Mouse (Mus musculus) layer of hippocampus, postnatal 10 days (tissue): ENCODE results near the gene Gm49354. TPM values are rescaled to one million over a fixed set of nuclear protein-coding genes. Genes with fewer than 3 reads are reported as not detected.
"Not testable (repeated sequence)": the region's sequence is repeated elsewhere in the genome, so short reads cannot be mapped to it uniquely, and the experiment has no call there.

Experiments
- DNase-seq, 2 experiments: peaks; one replicate each; pipeline ENCODE4 v3.0.0; 2021; ENCODE audit warnings: low spot score in 2 of 2
- total RNA-seq, 2 experiments: library from RNA; stranded (reverse); gene quantifications; 2 replicates each; pipeline ENCODE4 v1.2.3; 2021

The Gm49354 gene
- total RNA-seq, 2 experiments from 2014 or later = not detected

- DNase-seq = no peak
Observed at GRCm38 (mm10) chr13:59713710-59714109, 68.3 kb downstream of the Gm49354 start.

DNA sequence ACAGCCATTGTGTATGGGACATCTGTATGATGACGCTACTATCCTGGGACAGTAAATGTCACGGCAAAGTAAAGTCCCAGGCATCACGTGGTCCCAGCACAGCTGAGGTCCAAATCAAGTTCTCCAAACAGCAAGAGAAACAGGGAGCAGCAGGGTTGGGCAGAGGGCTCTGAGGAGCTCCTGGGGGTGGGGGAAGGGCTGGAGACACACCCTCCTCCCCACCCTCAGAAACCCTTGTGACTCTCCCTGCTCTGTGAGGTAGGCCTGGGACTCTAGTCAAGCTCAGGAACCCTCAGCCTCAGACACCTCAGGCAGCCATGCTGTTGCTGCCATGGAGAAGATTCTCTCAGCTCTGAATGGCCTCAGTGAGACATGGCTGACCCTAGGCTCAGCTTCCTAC lies 70.1 kb downstream of the Gm49354 start, which contains the start of gene Spata31d1b:
Gene Spata31d1b (plus strand): TSS at position 301 of the 400 bp plus-strand sequence.
- not testable (repeated sequence) for DNase-seq

DNA sequence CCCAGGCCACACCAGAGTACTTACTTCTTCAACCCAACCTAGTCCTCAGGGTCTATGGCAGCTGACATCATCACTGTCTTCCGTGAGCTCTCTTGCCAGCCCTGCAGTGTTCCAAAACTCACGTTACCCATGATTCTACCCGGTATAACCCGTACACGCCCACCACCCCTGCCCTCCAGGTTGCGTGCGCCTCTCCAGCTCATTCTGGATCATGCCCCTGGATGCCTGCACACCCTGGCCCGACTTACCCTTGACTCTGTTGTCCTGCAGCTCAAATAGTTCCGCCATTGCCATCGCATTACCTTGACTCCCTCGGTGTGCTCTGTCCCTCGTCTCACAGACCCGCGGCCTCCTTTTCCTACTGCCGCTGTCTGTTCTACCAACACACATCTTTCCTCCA lies 71.8 kb downstream of the Gm49354 start, which contains the start of gene Spata31d1a:
Gene Spata31d1a (minus strand): TSS at position 101 of the 400 bp plus-strand sequence.
- DNase-seq = no peak

Other genes starting within 250 kb of the Gm49354 start
- gene Agtpbp1, start 197.0 kb downstream of the Gm49354 start, total RNA-seq = 100 to 1,000 TPM; 343 to 364 TPM
- gene Naa35, start 197.0 kb downstream of the Gm49354 start, total RNA-seq = 100 to 1,000 TPM; 108 to 112 TPM
- gene Golm1, start 106.4 kb downstream of the Gm49354 start, total RNA-seq = 10 to 100 TPM; 45.1 to 46.8 TPM
- gene 4921517D22Rik, start 88.1 kb downstream of the Gm49354 start, total RNA-seq = not detected
- gene Spata31d1a, start 71.9 kb downstream of the Gm49354 start, total RNA-seq = under 1 TPM; 0.11 to 0.21 TPM
- gene Spata31d1b, start 70.0 kb downstream of the Gm49354 start, total RNA-seq = under 1 TPM in 1 of 2 experiments, not detected in 1; 0.11 TPM
- not detected for gene Spata31d1d, start 50.5 kb downstream of the Gm49354 start, total RNA-seq
- 1 to 10 TPM in 1 of 2 experiments, under 1 TPM in 1; 0.56 to 1.2 TPM for gene 1700014D04Rik, start 35.5 kb downstream of the Gm49354 start, total RNA-seq
- gene Isca1, start 12.4 kb downstream of the Gm49354 start, total RNA-seq = 100 to 1,000 TPM; 101 to 102 TPM
- 10 to 100 TPM; 68.9 to 71.1 TPM for gene Tut7, start 40.9 kb upstream of the Gm49354 start, total RNA-seq